Mouse (Mus musculus) myocyte (in vitro differentiated cells): ENCODE data around the gene Prx. TPM values are rescaled to one million over a fixed set of nuclear protein-coding genes. Genes with fewer than 3 reads are reported as not detected.

Experiments used
- H3K27me3 ChIP-seq: one replicate; pipeline ENCODE4 v1.6.1; 2011; ENCODE audit not compliant: control insufficient read depth, insufficient read depth, insufficient read length
- H3K36me3 ChIP-seq: one replicate; pipeline ENCODE4 v1.6.1; 2011; ENCODE audit not compliant: control insufficient read depth, insufficient read depth
- H3K4me2 ChIP-seq: one replicate; pipeline ENCODE4 v1.6.1; 2011; ENCODE audit warnings: low read depth, control low read depth
- H3K4me3 ChIP-seq: one replicate; pipeline ENCODE4 v1.5.1; 2011; ENCODE audit warnings: mild to moderate bottlenecking, control low read depth, moderate library complexity
- H3K79me2 ChIP-seq: one replicate; pipeline ENCODE4 v1.6.1; 2011; ENCODE audit not compliant: control insufficient read depth, insufficient read depth
- H3ac ChIP-seq: one replicate; pipeline ENCODE4 v1.6.1; 2011; ENCODE audit not compliant: control insufficient read depth, insufficient read length
- CEBPB ChIP-seq: IDR thresholded peaks from 2 replicates; pipeline ENCODE4 v1.6.1; 2011; ENCODE audit warnings: mild to moderate bottlenecking, moderate library complexity; ENCODE audit not compliant: poor library complexity, insufficient read depth, severe bottlenecking
- E2F4 ChIP-seq: IDR thresholded peaks from one replicate; pipeline ENCODE4 v1.6.1; 2011; ENCODE audit warnings: mild to moderate bottlenecking, control low read depth, moderate library complexity; ENCODE audit not compliant: insufficient read depth
- MAX ChIP-seq: IDR thresholded peaks from one replicate; pipeline ENCODE4 v1.6.1; 2011; ENCODE audit warnings: low read depth, mild to moderate bottlenecking, control low read depth
- MYOD1 ChIP-seq, 3 experiments: IDR thresholded peaks; one replicate each; pipeline ENCODE4 v1.6.1; 2011; ENCODE audit warnings: control low read depth in 2 of 3, low read depth in 2 of 3, mild to moderate bottlenecking in 2 of 3, moderate library complexity in 1 of 3; ENCODE audit not compliant: insufficient read length in 2 of 3, control insufficient read depth in 1 of 3
- MYOG ChIP-seq, 3 experiments: IDR thresholded peaks; one replicate each; pipeline ENCODE4 v1.6.1; 2011; ENCODE audit warnings: control low read depth in 2 of 3, low read depth in 2 of 3, mild to moderate bottlenecking in 2 of 3; ENCODE audit not compliant: insufficient read length in 2 of 3, control insufficient read depth in 1 of 3, insufficient read depth in 1 of 3
- POLR2A ChIP-seq: IDR thresholded peaks from one replicate; pipeline ENCODE4 v1.6.1; 2011; ENCODE audit warnings: low read depth, mild to moderate bottlenecking, control low read depth, moderate library complexity; ENCODE audit not compliant: insufficient read length
- POLR2AphosphoS2 ChIP-seq: IDR thresholded peaks from one replicate; pipeline ENCODE4 v1.6.1; 2011; ENCODE audit warnings: low read depth, control low read depth; ENCODE audit not compliant: insufficient read length
- REST ChIP-seq: IDR thresholded peaks from one replicate; pipeline ENCODE4 v1.6.1; 2011; ENCODE audit warnings: mild to moderate bottlenecking, control low read depth, moderate library complexity; ENCODE audit not compliant: insufficient read depth, insufficient read length
- SRF ChIP-seq: IDR thresholded peaks from one replicate; pipeline ENCODE4 v1.6.1; 2011; ENCODE audit warnings: low read depth; ENCODE audit not compliant: control insufficient read depth, insufficient read length
- TCF12 ChIP-seq: IDR thresholded peaks from one replicate; pipeline ENCODE4 v1.6.1; 2011; ENCODE audit warnings: mild to moderate bottlenecking, control low read depth; ENCODE audit not compliant: poor library complexity, insufficient read depth, severe bottlenecking
- TCF3 ChIP-seq: IDR thresholded peaks from one replicate; pipeline ENCODE4 v1.6.1; 2011; ENCODE audit warnings: low read depth, control low read depth; ENCODE audit not compliant: insufficient read length
- USF1 ChIP-seq: IDR thresholded peaks from one replicate; pipeline ENCODE4 v1.6.1; 2011; ENCODE audit warnings: low read depth, mild to moderate bottlenecking, control low read depth, moderate library complexity
- polyA plus RNA-seq: library from polyadenylated mRNA; unstranded; fragments of >200 nt; fragmentation: generic; extraction: Trizol; gene quantifications from one replicate; pipeline ENCODE4 v1.2.1, GENCODE M21; 2012; ENCODE audit warnings: missing spikeins

The Prx gene
- polyA plus RNA-seq, 1 experiment = 4.2 TPM

DNA sequence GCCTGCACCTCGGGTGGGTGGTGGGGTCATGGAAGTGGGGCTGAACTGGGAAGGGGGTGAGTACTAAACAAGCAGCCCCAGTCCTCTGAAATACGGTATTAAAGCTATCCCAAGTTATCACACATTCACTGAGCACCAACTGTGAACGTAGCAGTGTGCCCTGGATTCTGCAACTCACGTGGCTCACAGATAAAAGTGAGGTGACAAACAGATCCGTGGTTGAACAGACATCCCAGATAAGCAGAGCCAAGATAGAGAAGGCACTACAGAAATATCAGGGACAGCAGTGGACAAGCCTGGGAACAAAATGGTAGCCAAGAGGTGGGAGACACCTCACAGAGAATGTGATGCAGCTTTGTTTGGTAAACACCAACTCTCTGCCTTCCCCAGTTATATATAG lies 39.5 kb upstream of the Prx start:
- Histone ChIP-seq H3K4me3 (no peak overlapping the region), H3K79me2 (no peaks in the 10 kb centered on the region), H3ac (no peak overlapping the region), H3K27me3 (no peaks in the 10 kb centered on the region), H3K4me2 (no peak overlapping the region), H3K36me3 (no peaks in the 10 kb centered on the region)
- TF ChIP-seq POLR2A (no peak), E2F4 (no peak), POLR2AphosphoS2 (no peak), TCF12 (no peak), MYOD1 (IDR thresholded peaks at IDR 0.05; ENCODE audit: control insufficient read depth in 1 of 3, insufficient read length in 2 of 3, low read depth in 2 of 3) (no peak)

- Histone ChIP-seq H3K4me2 (no peak overlapping the region), H3K27me3 (no peaks in the 10 kb centered on the region), H3K36me3 (no peaks in the 10 kb centered on the region), H3K4me3 (no peak overlapping the region), H3ac (no peak overlapping the region), H3K79me2 (no peaks in the 10 kb centered on the region)
- no peak for TF ChIP-seq POLR2AphosphoS2
- TF ChIP-seq USF1 = no peak
- TF ChIP-seq MYOG (IDR thresholded peaks at IDR 0.05; ENCODE audit: control insufficient read depth in 1 of 3, insufficient read depth in 1 of 3, insufficient read length in 2 of 3, low read depth in 2 of 3) = no peak
- TF ChIP-seq CEBPB = no peak
- no peak for TF ChIP-seq MAX
- no peak for TF ChIP-seq POLR2A
These were observed 38.6 kb upstream of the Prx start for GRCm38 (mm10) chr7:27460477-27460876.

GRCm38 (mm10) chr7:27467648-27468047 lies 31.5 kb upstream of the Prx start:
- TF ChIP-seq TCF3 (no peak), MAX (no peak), SRF (no peak), TCF12 (no peak)

DNA sequence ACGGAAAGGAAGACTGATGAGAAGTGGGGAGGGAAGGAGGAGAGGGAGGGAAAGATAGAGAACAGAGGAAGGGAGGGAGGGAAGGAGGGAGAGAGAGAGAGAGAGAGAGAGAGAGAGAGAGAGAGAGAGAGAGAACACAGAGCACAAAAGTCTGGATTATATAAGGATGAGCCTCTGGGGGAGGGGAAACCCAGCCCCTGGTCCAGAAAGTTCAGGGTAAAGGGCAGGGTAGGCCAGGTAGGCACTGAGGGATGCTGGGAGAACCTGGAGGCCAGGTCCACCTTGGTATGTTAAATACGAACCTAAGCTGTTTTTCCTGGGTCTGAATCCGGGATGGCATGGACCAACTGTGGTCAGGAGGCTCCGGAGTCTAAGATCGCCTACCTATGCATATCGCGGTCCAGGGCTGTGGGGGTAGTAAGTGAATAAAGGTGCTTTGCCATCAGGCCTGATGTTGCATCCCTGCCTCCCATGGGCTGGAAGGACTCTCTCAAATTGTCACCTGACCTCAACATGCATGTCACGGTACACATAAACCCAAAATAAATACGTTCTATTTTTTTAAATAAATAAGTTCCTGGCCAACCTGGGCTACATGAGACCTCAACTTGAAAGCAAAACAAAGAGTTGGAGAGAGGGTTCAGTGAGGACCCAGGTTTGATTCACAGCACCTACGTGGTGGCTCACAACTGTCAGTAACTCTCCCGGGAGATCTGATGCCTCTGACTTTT lies 27.6 kb upstream of the Prx start:
- Histone ChIP-seq H3K4me3 (no peak overlapping the region), H3K4me2 (no peak overlapping the region), H3K79me2 (peaks cover 17% of the 10 kb centered on the region), H3ac (no peak overlapping the region), H3K27me3 (no peaks in the 10 kb centered on the region), H3K36me3 (peaks cover under 1% of the 10 kb centered on the region)
- no peak for TF ChIP-seq USF1
- TF ChIP-seq SRF = no peak
- no peak for TF ChIP-seq POLR2AphosphoS2
- no peak for TF ChIP-seq TCF3
- no peak for TF ChIP-seq E2F4
- no peak for TF ChIP-seq POLR2A
- no peak for TF ChIP-seq REST
- TF ChIP-seq TCF12 = no peak
- no peak for TF ChIP-seq MYOG (IDR thresholded peaks at IDR 0.05; ENCODE audit: control insufficient read depth in 1 of 3, insufficient read depth in 1 of 3, insufficient read length in 2 of 3, low read depth in 2 of 3)
- TF ChIP-seq CEBPB = no peak
- TF ChIP-seq MYOD1 (IDR thresholded peaks at IDR 0.05; ENCODE audit: control insufficient read depth in 1 of 3, insufficient read length in 2 of 3, low read depth in 2 of 3) = no peak
- TF ChIP-seq MAX = no peak

More at GRCm38 (mm10) chr7:27467648-27468047, 31.5 kb upstream of the Prx start:
- no peak overlapping the region for H3K4me3 ChIP-seq
- no peaks in the 10 kb centered on the region for H3K36me3 ChIP-seq
- no peaks in the 10 kb centered on the region for H3K27me3 ChIP-seq
- H3ac ChIP-seq = no peak overlapping the region
- H3K79me2 ChIP-seq = no peaks in the 10 kb centered on the region
- H3K4me2 ChIP-seq = no peak overlapping the region

DNA sequence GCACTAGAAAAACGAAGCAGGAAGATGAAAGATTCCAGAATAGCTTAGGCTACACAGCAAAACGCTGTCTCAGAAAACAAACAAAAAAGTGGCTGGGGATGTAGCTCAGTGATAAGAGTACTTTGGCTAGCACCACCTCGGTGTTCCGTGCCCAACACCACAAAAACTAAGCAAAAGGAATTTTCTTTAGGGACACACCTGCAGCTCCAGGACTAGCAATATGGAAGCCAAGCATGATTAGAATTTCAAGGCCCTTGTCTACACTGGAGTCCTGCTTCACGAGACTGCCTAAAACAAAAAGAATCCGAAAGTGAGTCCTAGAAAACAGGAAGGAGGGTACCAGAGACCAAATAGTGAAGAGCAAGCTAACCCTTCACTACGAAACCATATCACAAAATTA lies 26.5 kb upstream of the Prx start:
- Histone ChIP-seq H3K27me3 (no peaks in the 10 kb centered on the region), H3ac (no peak overlapping the region), H3K4me3 (peak overlapping the region; percentile 99), H3K79me2 (peaks cover 21% of the 10 kb centered on the region), H3K4me2 (peak overlapping the region; percentile 86), H3K36me3 (peaks cover 9% of the 10 kb centered on the region)
- TF ChIP-seq USF1 = no peak
- TF ChIP-seq MYOG (IDR thresholded peaks at IDR 0.05; ENCODE audit: control insufficient read depth in 1 of 3, insufficient read depth in 1 of 3, insufficient read length in 2 of 3, low read depth in 2 of 3) = no peak
- TF ChIP-seq CEBPB = no peak
- no peak for TF ChIP-seq MYOD1 (IDR thresholded peaks at IDR 0.05; ENCODE audit: control insufficient read depth in 1 of 3, insufficient read length in 2 of 3, low read depth in 2 of 3)
- no peak for TF ChIP-seq POLR2A
- no peak for TF ChIP-seq REST
- TF ChIP-seq TCF12 = no peak
- TF ChIP-seq TCF3 = no peak
- no peak for TF ChIP-seq MAX
- TF ChIP-seq SRF = no peak
- no peak for TF ChIP-seq POLR2AphosphoS2
